Mouse (Mus musculus) kidney, adult 9 months (tissue): ENCODE data around the gene Gm20388.

Experiments used
- DNase-seq: peaks from one replicate; pipeline ENCODE4 v3.0.0; 2022

The Gm20388 gene

DNA sequence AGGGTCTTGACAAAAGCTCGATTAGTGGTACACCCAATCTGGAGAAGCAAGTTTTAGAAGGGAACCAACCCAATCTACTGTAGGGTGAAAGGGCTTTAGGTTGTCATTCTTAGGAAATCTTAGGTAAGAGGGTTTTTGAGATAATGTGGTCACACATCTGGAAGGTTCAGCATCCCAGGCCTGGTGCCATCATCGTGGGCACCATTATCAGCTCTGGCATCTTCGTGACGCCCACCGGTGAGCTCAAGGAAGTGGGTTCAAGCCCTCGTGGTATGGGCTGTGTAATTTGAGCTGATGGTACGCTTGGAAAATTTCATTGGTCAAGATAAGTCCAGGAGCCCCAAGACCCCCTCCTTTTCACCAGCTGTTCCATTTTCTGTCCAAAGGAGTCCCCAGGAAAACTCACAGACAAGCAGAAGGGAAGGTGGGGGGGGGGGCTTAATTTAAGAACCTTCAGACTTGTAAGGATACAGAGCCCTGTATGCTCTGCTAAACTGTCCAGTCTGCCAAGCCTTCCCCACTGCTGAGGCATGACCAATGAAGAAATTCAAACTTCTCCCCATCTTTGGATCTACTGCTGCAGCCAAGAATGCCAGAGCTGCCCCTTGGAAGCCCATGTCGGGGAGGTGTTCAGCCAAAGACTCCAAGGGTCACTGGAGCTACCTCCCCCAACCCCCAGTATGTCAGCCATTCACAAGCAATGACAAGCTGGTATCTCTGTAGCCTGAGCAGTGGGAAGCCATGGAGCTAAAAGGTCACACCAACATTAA is 1997.9 kb downstream of the Gm20388 start:
- no peak for DNase-seq

GRCm38 (mm10) chr8:121909148-121909541 is 1998.5 kb downstream of the Gm20388 start:
- DNase-seq: no peak

DNA sequence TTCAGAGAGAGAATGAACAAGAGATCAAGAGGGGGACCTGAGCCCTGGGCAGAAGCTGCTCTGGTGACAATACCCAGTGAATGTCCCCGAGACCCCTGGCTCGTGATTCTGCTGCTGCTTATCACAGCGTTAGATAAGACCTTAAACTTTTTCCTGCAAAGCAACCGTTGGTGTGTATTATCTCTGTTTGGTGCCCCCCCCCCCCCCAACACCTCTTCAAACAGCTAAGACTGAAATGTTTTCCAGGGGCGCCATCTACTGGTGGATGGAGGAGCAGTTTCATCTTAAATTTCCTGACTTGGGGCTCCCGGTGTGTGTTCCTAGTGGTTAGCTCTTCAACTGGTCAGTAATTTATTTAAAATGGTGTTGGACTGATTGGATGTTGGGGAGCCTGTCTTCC is 1999.0 kb downstream of the Gm20388 start:
- DNase-seq: peak; percentile 74

GRCm38 (mm10) chr8:121911400-121911799 is 2000.8 kb downstream of the Gm20388 start:
- DNase-seq: no peak

DNA sequence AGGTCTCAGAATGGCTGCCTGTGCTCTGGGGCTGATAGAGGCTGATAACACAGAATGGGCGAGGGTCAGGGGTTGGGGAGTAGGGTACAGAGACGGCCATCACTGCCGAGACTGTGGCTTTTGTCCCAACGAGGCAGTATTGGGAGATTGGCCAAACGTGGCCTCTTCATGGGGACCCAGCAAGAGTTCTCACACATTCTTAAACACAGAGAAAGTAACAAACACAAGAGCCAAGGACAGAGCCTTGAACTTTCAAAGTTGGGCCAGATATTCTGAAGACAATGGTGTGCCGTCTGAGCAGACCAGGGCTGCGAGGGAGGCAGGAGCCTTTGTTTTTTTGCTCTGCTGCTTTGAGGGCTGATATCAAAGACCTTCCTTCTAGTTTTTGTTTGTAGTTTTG is 2001.3 kb downstream of the Gm20388 start:
- no peak for DNase-seq

- no peak for DNase-seq
Measured at GRCm38 (mm10) chr8:121912831-121913230, 2002.2 kb downstream of the Gm20388 start.

- DNase-seq: no peak
Measured at GRCm38 (mm10) chr8:121913378-121913777, 2002.7 kb downstream of the Gm20388 start.

DNA sequence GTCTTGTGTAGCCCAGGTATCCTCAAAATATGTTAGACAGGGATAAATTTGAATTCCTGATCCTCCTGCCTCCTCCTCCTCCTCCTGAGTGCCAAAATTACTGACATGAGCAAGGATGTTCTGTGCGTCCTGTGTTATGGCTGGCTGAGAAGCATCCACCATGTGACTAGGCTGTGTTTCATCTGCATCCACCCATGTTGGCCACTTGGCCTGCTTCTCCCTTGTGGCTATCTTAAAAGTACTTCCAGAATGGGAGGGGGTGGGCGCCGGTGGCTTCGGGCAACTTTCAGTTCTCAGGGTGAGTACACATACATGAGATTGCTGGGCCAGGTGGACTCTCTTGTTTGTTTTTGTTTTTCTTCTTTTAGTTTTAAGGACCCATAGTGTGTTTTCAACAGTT is 2008.5 kb downstream of the Gm20388 start:
- DNase-seq: no peak

DNA sequence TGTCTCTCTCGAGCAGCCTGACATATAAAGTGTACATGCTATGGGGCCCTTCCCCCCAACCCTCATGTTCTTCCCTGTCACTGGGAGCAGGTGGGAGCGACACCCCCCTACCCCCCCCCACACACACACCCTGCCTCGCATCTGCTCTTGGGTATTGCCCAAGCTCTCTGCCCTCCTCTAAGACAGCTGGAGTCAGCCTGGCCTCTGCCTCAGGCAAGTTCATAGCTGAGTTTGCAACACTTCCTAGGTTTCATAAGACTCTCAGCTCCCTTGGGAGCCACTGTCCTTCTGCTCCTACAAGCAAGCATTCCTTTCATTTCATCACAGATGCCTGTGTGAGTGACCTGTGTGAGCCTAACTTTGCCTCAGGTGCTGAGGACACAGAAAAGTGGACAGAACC is 2009.1 kb downstream of the Gm20388 start:
- DNase-seq: no peak

GRCm38 (mm10) chr8:121921582-121921981 is 2010.9 kb downstream of the Gm20388 start:
- DNase-seq: no peak

DNA sequence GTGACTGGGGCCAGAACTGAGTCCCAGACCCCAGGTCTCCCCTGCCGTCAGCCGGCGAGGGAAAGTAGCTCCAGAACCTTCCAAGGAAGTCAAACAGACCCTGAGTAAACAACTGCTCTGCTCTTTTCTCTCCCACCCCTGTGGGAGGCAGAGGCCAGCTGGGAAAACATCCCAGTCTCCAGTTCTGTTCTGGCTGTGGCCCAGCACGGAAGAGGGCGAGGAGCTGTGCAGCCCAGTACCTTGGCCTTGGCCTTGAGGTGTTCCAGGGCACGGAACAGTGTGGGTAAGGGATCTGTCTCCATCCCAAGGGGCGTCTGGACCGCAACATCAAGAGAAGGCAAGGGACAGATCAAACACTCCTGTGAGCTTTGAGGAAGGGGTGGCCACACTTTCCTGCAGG is 2011.5 kb downstream of the Gm20388 start:
- no peak for DNase-seq

- DNase-seq: no peak
Measured at GRCm38 (mm10) chr8:121924681-121925080, 2014.0 kb downstream of the Gm20388 start.

DNA sequence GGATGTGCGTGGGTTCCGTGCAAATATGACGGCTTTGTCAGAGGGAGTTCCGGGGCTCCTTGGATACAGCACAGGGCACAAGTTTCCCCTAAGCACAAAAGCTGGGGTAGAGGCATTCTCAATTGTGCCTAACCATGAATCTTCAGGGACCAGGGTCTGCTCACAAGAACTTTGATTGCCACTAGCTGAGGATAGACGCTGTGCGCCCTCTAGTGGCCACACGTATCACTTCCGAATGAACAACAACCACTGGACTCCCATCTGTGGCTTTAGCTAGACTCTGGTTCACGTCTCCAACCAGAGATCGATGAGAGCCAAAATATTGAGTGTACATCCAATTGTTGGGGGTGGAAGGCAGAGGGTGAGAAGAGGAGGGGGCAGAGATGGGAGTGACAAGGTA is 2015.0 kb downstream of the Gm20388 start:
- peak; percentile 78 for DNase-seq

DNA sequence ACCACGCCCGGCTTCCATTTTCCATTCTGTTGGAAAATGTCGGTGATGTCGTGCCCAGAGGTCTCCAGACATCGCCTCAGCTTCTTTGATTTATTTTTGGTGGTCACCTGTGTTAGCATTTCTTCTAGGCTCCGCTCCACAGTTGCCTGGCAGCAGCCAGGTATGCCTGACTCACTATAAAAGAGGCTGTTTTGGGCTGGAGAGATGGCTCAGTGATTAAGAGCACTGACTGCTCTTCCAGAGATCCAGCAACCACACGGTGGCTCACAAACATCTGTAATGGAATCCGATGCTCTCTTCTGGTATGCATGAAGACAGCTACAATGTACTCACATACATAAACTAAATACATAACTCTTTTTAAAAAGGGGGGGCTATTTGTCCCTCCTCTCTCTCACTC is 2015.6 kb downstream of the Gm20388 start:
- DNase-seq: no peak

DNA sequence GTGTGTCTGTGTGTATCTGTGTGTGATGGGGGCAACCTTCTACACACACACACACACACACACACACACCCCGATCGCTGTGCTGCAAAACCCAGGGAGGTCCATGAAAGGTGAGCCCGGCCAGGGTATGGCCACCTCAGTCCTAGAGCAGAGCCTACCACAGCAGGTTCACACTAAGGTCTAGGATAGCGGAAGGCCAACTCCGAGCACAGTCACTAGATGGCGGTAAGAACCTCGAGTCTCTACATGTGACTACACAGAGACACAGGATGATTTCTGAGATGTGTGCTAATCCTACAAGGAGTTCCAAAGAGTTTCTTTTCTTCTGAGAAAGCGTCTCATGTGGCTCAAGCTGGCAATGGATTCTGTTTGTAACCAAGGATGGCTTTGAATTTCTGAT is 2016.7 kb downstream of the Gm20388 start:
- DNase-seq: peak; percentile 69

GRCm38 (mm10) chr8:121930047-121930446 is 2019.4 kb downstream of the Gm20388 start:
- DNase-seq: no peak

- DNase-seq: no peak
Measured at GRCm38 (mm10) chr8:121931571-121931970, 2020.9 kb downstream of the Gm20388 start.

DNA sequence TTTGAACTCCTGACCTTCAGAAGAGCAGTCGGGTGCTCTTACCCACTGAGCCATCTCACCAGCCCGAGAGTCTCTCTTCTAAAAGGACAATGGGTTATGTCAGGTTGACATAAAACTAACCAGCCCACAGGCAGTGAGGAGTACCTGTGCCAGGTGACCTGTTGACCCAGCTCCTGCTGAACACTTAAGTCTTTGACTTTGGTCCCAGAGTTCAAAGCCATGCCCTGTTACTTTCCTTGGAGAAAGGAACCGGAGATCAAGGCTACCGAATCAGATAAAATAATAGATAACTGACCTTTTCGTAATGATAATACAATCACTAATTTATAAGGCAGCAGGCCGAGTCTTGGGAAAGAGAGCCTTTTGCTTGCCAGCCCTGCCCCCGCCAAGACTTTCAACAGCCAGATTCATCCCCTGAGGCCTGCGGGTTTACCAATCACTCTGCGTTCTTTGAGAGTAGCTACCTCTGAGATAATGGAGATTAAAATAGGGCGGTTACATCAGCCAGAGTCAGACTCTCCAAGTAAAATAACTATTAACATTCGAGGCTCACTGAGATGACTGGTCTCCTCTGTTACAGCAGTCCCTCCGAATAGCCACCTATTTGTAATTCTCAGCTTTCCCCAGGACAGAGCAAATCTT is 2021.5 kb downstream of the Gm20388 start:
- DNase-seq: no peak

- no peak for DNase-seq
Measured at GRCm38 (mm10) chr8:121932668-121933520, 2022.3 kb downstream of the Gm20388 start.

GRCm38 (mm10) chr8:121934506-121934905 is 2023.9 kb downstream of the Gm20388 start:
- peak; percentile 62 for DNase-seq

GRCm38 (mm10) chr8:121934923-121935322 is 2024.3 kb downstream of the Gm20388 start:
- DNase-seq: no peak

GRCm38 (mm10) chr8:121935341-121936294 is 2025.0 kb downstream of the Gm20388 start:
- no peak for DNase-seq
